ENCODE assay signal across 10 mouse cellular contexts in genomic region chr19:47462725-47463124, GRCm38 (mm10). TPM values are rescaled to one million over a fixed set of nuclear protein-coding genes. Genes with fewer than 3 reads are reported as not detected.
DNase-seq lines count a peak whose midpoint lies in the region; ATAC-seq and TF ChIP-seq lines count a peak whose summit lies in the region.
"Had no signal": no experiment of that assay in that cellular context is flagged by ENCODE, and none has a peak within 500 bp of the region (broad histone marks: within the 10 kb centered on the region; RNA-seq: fewer than 3 reads in every experiment).

No protein-coding gene starts in this region.

- H3K4me3 ChIP-seq in hindbrain, embryonic 10.5 days = peak overlapping the region; percentile 86
- H3K4me3 ChIP-seq in liver, postnatal 0 days (ENCODE audit: low read depth, low read length) = peak overlapping the region; percentile 66

- intact Hi-C loops in gastrocnemius, postnatal 36 days (cut with DNase I) = loop anchor here (5.0 kb wide), 1 partner anchor 60 kb away; no protein-coding TSS in a partner anchor

- H3K9me3 ChIP-seq in hindbrain, embryonic 10.5 days = peaks cover 4% of the 10 kb centered on the region; the same call in 1 of the 2 replicates
- no peaks in the 10 kb centered on the region for H3K9me3 ChIP-seq in liver, postnatal 0 days (ENCODE audit: low read length)

- H3K9ac ChIP-seq in liver, postnatal 0 days (replicated peaks) = 0 out of 2 replicates have a peak overlapping the region, but pooled peaks have one; percentile 77

- H3K27ac ChIP-seq in hindbrain, embryonic 10.5 days = peak overlapping the region; percentile 97
- H3K27ac ChIP-seq in liver, postnatal 0 days (ENCODE audit: low read depth) = 0 out of 2 replicates have a peak overlapping the region, but pooled peaks have one; percentile 96

- WGBS in hindbrain, embryonic 10.5 days = 11% methylated on average over 6 of the region's 6 CpGs
- WGBS in liver, postnatal 0 days (ENCODE audit: insufficient replicate concordance) = 44% methylated on average over 6 of the region's 6 CpGs

- peaks cover 11% of the 10 kb centered on the region; the same call in 1 of the 2 replicates for H3K27me3 ChIP-seq in hindbrain, embryonic 10.5 days (ENCODE audit: insufficient read depth, poor library complexity, severe bottlenecking)
- H3K27me3 ChIP-seq in liver, postnatal 0 days (ENCODE audit: insufficient read depth, low read length) = peaks cover 10% of the 10 kb centered on the region; the same call in 1 of the 2 replicates

- peaks cover 73% of the 10 kb centered on the region for H3K4me1 ChIP-seq in hindbrain, embryonic 10.5 days (replicated peaks)
- peaks cover 29% of the 10 kb centered on the region for H3K4me1 ChIP-seq in liver, postnatal 0 days (ENCODE audit: insufficient read depth)

- no peak for ATAC-seq in liver, postnatal 0 days

- no peak for TF ChIP-seq EP300 in liver, postnatal 0 days (IDR thresholded peaks at IDR 0.05; ENCODE audit: low read depth)

- no peak for TF ChIP-seq CTCF in liver, postnatal 0 days (IDR thresholded peaks at IDR 0.05; ENCODE audit: low read depth)

- peaks cover 15% of the 10 kb centered on the region for H3K36me3 ChIP-seq in hindbrain, embryonic 10.5 days
- H3K36me3 ChIP-seq in liver, postnatal 0 days (replicated peaks; ENCODE audit: insufficient read depth, low read length) = no peaks in the 10 kb centered on the region

- H3K4me2 ChIP-seq in liver, postnatal 0 days (ENCODE audit: low read depth, low read length) = peak overlapping the region; percentile 91

- peak; percentile 25 for DNase-seq in gastrocnemius, adult 18-20 months (ENCODE audit: low spot score)
- DNase-seq in gastrocnemius, postnatal 36 days = no peak
- peak; percentile 27 for DNase-seq in Muller cell, postnatal 12 days (ENCODE audit: inconsistent ontology term)
- no peak for DNase-seq in hindbrain, embryonic 10.5 days (ENCODE audit: low spot score)
- DNase-seq in liver, postnatal 0 days = no peak
- DNase-seq in urinary bladder, adult 18-20 months (ENCODE audit: low spot score in 2 of 2) = no peak
- no peak for DNase-seq in layer of hippocampus, adult 18-20 months (ENCODE audit: low spot score in 2 of 2)
- no peak for DNase-seq in cerebellum, postnatal 14 days
- DNase-seq: adrenal gland, adult 2 months; thymus, postnatal 25 days had no signal

RNA-seq across cellular contexts. Expression of gene Sh3pxd2a, which starts 1.5 kb away (rescaled TPM):
- total RNA-seq in gastrocnemius, adult 18-20 months (2021) = 10 to 100 TPM; 32.8 to 42.6 TPM
- total RNA-seq in gastrocnemius, postnatal 36 days (2021) = 10 to 100 TPM; 35.5 to 36.6 TPM
- 2.7 TPM in 2 replicates for polyA plus RNA-seq in hindbrain, embryonic 10.5 days (2016; fragmentation: Nextera tagmentation; extraction: Ambion mirVana)
- 0.82 and 0.95 TPM in 2 replicates for polyA plus RNA-seq in liver, postnatal 0 days (2015; fragmentation: Nextera tagmentation; extraction: Ambion mirVana)
- 10 to 100 TPM; 33.4 to 35.4 TPM for total RNA-seq in layer of hippocampus, adult 18-20 months (2021)

Comparison
In these comparisons a context has a peak if more than half of its experiments do, and no peak if none do; other contexts are left out.
1. DNase-seq: peak in gastrocnemius, adult 18-20 months (single experiment) and Muller cell, postnatal 12 days (single experiment); none in gastrocnemius, postnatal 36 days (0 of 2), hindbrain, embryonic 10.5 days (single experiment), liver, postnatal 0 days (single experiment), urinary bladder, adult 18-20 months (0 of 2), layer of hippocampus, adult 18-20 months (0 of 2) and cerebellum, postnatal 14 days (0 of 2).